Mouse (Mus musculus) v-Abl transformed pro-B cells (cell line): ENCODE results near the gene Gm5426.

Experiments
- in situ Hi-C, 2 experiments: fragments of 400-800 bp; cut with MboI; formaldehyde crosslinking; loops; one replicate each; pipeline ENCODE4 v1.15.1; 2025; ENCODE audit not compliant: unreplicated experiment in 2 of 2

Gene Gm5426

DNA sequence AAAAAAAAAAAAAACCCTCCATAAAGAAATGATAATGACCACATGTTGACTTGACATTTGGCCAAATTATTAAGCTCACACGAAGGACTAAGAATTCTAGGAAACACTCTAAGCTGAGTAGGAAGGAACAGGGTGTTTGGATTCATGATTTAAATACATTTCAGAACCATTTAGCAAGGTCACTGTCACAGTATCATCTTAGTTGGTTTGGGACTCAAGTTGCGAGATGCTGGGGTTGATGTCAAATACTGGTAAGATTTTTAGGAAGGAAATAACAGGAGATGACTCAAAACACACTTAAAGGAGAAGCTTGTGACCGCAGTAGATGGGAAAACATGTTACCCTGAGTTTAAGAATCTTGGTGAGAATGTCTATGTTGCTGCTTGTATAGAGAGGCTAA lies 49.2 kb downstream of the Gm5426 start:
- in situ Hi-C loops: no loop called here
